Mouse (Mus musculus): ENCODE data around the gene Wipf1.

DNA sequence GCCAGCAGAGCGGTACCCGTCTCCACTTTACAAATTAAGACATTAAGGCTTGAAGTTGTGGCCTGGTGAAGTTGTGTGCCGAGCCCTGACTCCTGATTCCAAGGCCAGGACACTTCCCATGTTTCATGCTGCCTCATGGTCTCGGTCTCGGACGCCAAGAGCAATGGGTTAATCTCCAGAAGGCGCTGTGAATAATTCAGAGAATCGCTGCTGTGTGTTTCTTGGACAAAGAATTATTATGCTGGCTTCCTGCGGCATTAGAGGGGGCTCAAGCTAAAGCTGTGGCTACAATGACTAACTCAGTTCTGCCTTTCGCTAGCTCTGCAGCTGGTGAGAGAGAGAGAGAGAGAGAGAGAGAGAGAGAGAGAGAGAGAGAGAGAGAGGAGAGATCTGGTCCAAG lies 85.5 kb downstream of the Wipf1 start:
- no peak for TF ChIP-seq POLR2A (IDR thresholded peaks at IDR 0.05; ENCODE audit: control insufficient read depth, extremely low read depth, insufficient read depth, low read length, poor library complexity)
- no peak for TF ChIP-seq CTCF (IDR thresholded peaks at IDR 0.05; ENCODE audit: borderline replicate concordance, control insufficient read depth, extremely low read depth, insufficient read depth, low read length, poor library complexity)
